ENCODE assay signal across 17 mouse cellular contexts in the genomic region with DNA sequence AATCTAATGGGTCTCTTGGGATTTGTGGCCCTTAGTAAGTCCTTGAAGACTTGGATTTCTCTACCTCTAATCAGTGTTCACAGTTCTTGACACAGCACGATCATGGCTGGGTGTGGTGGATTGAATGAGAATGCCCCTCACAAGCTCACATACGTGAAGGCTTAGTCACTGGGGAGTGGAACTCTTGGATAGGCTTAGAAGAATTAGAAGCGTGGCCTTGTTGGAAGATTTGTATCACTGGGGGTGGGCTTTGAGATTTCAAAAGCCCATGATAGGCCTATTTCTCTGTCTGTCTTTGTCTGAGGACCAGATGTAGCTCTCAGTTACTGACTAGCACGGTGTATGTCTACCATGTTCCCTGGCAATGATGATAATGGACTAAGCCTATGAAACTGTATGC.
"Had no signal": no experiment of that assay in that cellular context is flagged by ENCODE, and none has a peak within 500 bp of the region (broad histone marks: within the 10 kb centered on the region; RNA-seq: fewer than 3 reads in every experiment).

No protein-coding gene starts in this region.

- ATAC-seq: lung, postnatal 0 days; midbrain, embryonic 13.5 days; midbrain, embryonic 15.5 days had no signal

- H3K9me3 ChIP-seq: lung, embryonic 15.5 days; midbrain, embryonic 13.5 days; midbrain, embryonic 15.5 days; neural tube, embryonic 12.5 days; stomach, embryonic 15.5 days had no signal

- H3K4me3 ChIP-seq: lung, embryonic 15.5 days; megakaryocyte, embryonic 14.5 days; midbrain, embryonic 13.5 days; midbrain, embryonic 15.5 days; neural tube, embryonic 12.5 days; stomach, embryonic 15.5 days had no signal

- H3K27me3 ChIP-seq: lung, embryonic 15.5 days; megakaryocyte, embryonic 14.5 days; midbrain, embryonic 13.5 days; midbrain, embryonic 15.5 days; neural tube, embryonic 12.5 days; stomach, embryonic 15.5 days had no signal

- DNase-seq: lung, adult 2 months; lung, postnatal 14 days; lung, postnatal 36 days; right cerebral cortex, postnatal 14 days; thymus, adult 2 months; thymus, postnatal 25 days; thymus, postnatal 4 days had no signal

- H3K36me3 ChIP-seq: midbrain, embryonic 13.5 days; midbrain, embryonic 15.5 days; neural tube, embryonic 12.5 days had no signal

- H3K4me1 ChIP-seq: midbrain, embryonic 15.5 days; neural tube, embryonic 12.5 days had no signal

- H3K4me2 ChIP-seq: lung, embryonic 15.5 days; midbrain, embryonic 11.5 days; midbrain, embryonic 13.5 days; midbrain, embryonic 15.5 days; neural tube, embryonic 12.5 days; stomach, embryonic 15.5 days had no signal

- H3K27ac ChIP-seq: lung, embryonic 15.5 days; macrophage; midbrain, embryonic 13.5 days; midbrain, embryonic 15.5 days; neural tube, embryonic 12.5 days; stomach, embryonic 15.5 days; stomach, postnatal 0 days had no signal

- H3K9ac ChIP-seq: lung, embryonic 15.5 days; midbrain, embryonic 13.5 days; midbrain, embryonic 15.5 days; neural tube, embryonic 12.5 days; stomach, embryonic 15.5 days had no signal
